Mouse (Mus musculus): ENCODE results near the gene Ccdc28b. TPM values are rescaled to one million over a fixed set of nuclear protein-coding genes. Genes with fewer than 3 reads are reported as not detected.

The Ccdc28b gene
- total and polyA plus RNA-seq, 3 experiments: 18.3 to 29.1 TPM; not detected in 1

DNA sequence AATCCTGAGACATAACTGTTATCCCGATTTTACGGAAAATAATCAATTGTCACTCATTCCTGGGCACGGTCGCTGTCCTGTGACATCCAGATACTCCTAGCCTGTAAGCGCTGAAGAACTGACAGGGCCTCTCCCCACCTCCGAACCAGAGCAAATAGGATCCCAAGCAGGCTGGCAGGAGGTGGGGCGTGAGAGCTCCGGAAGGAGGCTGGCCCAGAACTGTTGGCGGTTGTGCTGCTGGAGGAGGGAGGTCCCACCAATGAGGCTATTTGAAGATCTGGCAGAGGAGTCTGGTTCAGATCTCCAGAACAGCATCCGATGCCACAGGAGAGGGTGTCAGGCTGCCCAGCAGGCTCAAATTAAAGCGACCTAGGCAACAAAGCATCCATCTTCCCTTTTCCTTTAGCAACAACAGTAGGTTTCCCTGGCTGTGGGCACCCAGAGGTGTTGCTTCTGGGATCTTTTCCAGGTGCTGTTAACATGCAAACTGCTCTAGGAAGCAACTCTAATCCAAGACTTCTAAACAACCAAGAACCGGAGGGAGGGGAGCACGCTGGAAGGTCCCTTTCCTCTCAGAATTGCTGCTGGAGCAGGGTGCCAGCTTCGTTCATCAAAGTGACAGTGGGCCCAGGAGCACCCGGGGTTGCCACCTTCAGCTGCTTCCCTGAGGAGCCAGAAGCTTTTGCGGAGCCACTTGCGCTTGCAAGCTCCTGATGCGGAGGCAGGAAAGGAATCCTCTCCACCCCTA, 708 bp upstream of the Ccdc28b start:
- H3K4me1 ChIP-seq (ENCODE audit: control insufficient read depth in 1 of 2, insufficient read depth in 2 of 2, low read length in 2 of 2): peaks cover 3 to 17% of the 10 kb centered on the region in 2 experiments; a peak in 3 of 4 replicates

DNA sequence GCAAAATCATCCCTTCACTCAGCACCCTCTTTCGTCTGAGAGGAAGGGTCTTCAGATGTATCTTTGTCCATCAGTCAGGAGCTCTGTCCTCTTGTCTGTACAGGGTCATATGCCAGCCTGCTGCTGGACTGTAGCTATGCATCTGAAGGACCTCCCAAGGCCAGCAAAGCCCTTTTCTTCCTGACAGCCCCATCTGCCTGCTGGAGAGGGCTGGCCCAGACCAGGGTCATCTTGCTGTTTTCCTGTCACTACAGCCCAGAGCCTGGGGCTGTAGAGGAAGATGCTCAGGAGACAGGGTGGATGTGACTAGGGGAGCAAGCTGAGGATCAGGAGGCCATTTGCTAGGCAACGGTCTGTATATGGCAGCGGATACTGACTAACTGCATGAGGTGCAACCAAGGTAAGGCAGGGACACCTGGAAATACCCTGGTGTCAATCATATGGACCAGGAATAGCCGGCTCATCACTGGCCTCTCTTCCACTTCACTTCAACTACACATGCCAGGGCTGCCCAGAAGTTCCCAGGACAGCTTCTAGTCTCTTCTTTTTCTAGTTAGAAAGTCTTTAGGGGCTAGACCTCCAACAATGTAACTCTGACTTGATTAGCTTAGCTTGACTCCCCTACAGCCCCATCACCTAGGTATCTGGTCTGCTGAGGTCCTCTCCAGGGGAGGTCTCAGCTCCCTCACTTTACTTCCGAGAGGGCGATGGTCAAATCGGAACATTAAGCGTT, 778 bp downstream of the Ccdc28b start:
- Histone ChIP-seq H3K27me3 (ENCODE audit: control insufficient read depth in 1 of 2, insufficient read depth in 2 of 2, low read length in 2 of 2) (no peaks in the 10 kb centered on the region), H3K9me3 (replicated peaks; ENCODE audit: insufficient read depth, low read length) (no peaks in the 10 kb centered on the region), H3K79me2 (ENCODE audit: control insufficient read depth, insufficient read depth, low read length, poor library complexity) (peaks cover 4% of the 10 kb centered on the region; the same call in 1 of the 2 replicates), H3K36me3 (ENCODE audit: control insufficient read depth in 1 of 2, insufficient read depth in 2 of 2, low read length in 2 of 2) (peaks cover 0 to 9% of the 10 kb centered on the region in 2 experiments; a peak in 3 of 4 replicates), H3K4me3 (ENCODE audit: control insufficient read depth in 1 of 2, insufficient read depth in 1 of 2, low read depth in 2 of 2, low read length in 2 of 2) (peak overlapping the region; percentile 68 to 73), H3K9ac (ENCODE audit: control insufficient read depth, low read depth, low read length, poor library complexity, severe bottlenecking) (peak overlapping the region; percentile 77), H3K27ac (ENCODE audit: control insufficient read depth, low read depth, low read length) (no peak overlapping the region), H3K4me1 (ENCODE audit: control insufficient read depth in 1 of 2, insufficient read depth in 2 of 2, low read length in 2 of 2) (peaks cover 3 to 17% of the 10 kb centered on the region in 2 experiments; a peak in 3 of 4 replicates)
- peak; percentile 39 for DNase-seq (ENCODE audit: low read depth, low spot score)
- TF ChIP-seq MEF2A (IDR thresholded peaks at IDR 0.05; ENCODE audit: extremely low read depth, insufficient replicate concordance, low read depth, low read length, poor library complexity, severe bottlenecking) (no peak), ZKSCAN1 (IDR thresholded peaks at IDR 0.05; ENCODE audit: low read depth, low read length) (no peak), ZNF384 (IDR thresholded peaks at IDR 0.05; ENCODE audit: low read depth, low read length) (no peak), GATA1 (IDR thresholded peaks at IDR 0.05; ENCODE audit: low read depth, low read length) (no peak), POLR2A (IDR thresholded peaks at IDR 0.05; ENCODE audit: control insufficient read depth in 1 of 2, insufficient read depth in 1 of 2, low read depth in 1 of 2, low read length in 2 of 2, poor library complexity in 1 of 2) (no peak), USF2 (IDR thresholded peaks at IDR 0.05; ENCODE audit: borderline replicate concordance in 1 of 2, insufficient read depth in 1 of 2, low read depth in 1 of 2, low read length in 2 of 2) (no peak), E2F4 (IDR thresholded peaks at IDR 0.05; ENCODE audit: borderline replicate concordance, low read depth, low read length) (no peak), SMC3 (IDR thresholded peaks at IDR 0.05; ENCODE audit: low read depth, low read length) (no peak), CHD1 (IDR thresholded peaks at IDR 0.05; ENCODE audit: low read depth, low read length) (no peak)

More for the DNA sequence above, 708 bp upstream of the Ccdc28b start:
- Histone ChIP-seq H3K79me2 (ENCODE audit: control insufficient read depth, insufficient read depth, low read length, poor library complexity) (no peaks in the 10 kb centered on the region; the same call in 1 of the 2 replicates), H3K27me3 (ENCODE audit: control insufficient read depth in 1 of 2, insufficient read depth in 2 of 2, low read length in 2 of 2) (no peaks in the 10 kb centered on the region), H3K4me3 (ENCODE audit: control insufficient read depth in 1 of 2, insufficient read depth in 1 of 2, low read depth in 2 of 2, low read length in 2 of 2) (peak overlapping the region; percentile 68 to 73), H3K27ac (ENCODE audit: control insufficient read depth, low read depth, low read length) (peak overlapping the region; percentile 89), H3K36me3 (ENCODE audit: control insufficient read depth in 1 of 2, insufficient read depth in 2 of 2, low read length in 2 of 2) (peaks cover 0 to 9% of the 10 kb centered on the region in 2 experiments), H3K9me3 (replicated peaks; ENCODE audit: insufficient read depth, low read length) (no peaks in the 10 kb centered on the region), H3K9ac (ENCODE audit: control insufficient read depth, low read depth, low read length, poor library complexity, severe bottlenecking) (peak overlapping the region; percentile 77)
- TF ChIP-seq TBP (IDR thresholded peaks at IDR 0.05; ENCODE audit: low read depth, low read length) (0 out of 2 replicates have a peak, but pooled peaks have one; percentile 19), BHLHE40 (IDR thresholded peaks at IDR 0.05; ENCODE audit: borderline replicate concordance, low read depth, low read length) (no peak), GABPA (IDR thresholded peaks at IDR 0.05; ENCODE audit: low read depth, low read length) (no peak), MXI1 (IDR thresholded peaks at IDR 0.05; ENCODE audit: low read depth, low read length) (peak; percentile 16), EP300 (IDR thresholded peaks at IDR 0.05; ENCODE audit: low read depth in 1 of 2, low read length in 2 of 2) (no peak), CHD2 (IDR thresholded peaks at IDR 0.05; ENCODE audit: low read length) (peak; percentile 10; the same call in 1 of the 2 replicates), USF1 (IDR thresholded peaks at IDR 0.05; ENCODE audit: low read depth, low read length) (0 out of 2 replicates have a peak, but pooled peaks have one; percentile 15), KAT2A (conservative IDR thresholded peaks at IDR 0.05; ENCODE audit: low read depth, low read length) (peak; percentile 60; the same call in 1 of the 2 replicates), MYB (IDR thresholded peaks at IDR 0.05; ENCODE audit: low read depth, low read length) (no peak), POLR2AphosphoS5 (IDR thresholded peaks at IDR 0.05; ENCODE audit: borderline replicate concordance, low read depth, low read length) (no peak), USF2 (IDR thresholded peaks at IDR 0.05; ENCODE audit: borderline replicate concordance in 1 of 2, insufficient read depth in 1 of 2, low read depth in 1 of 2, low read length in 2 of 2) (no peak), HCFC1 (IDR thresholded peaks at IDR 0.05; ENCODE audit: low read depth, low read length) (peak; percentile 83), ELF1 (IDR thresholded peaks at IDR 0.05; ENCODE audit: low read depth, low read length) (peak; percentile 85), RAD21 (IDR thresholded peaks at IDR 0.05; ENCODE audit: low read depth, low read length) (no peak), ZMIZ1 (IDR thresholded peaks at IDR 0.05; ENCODE audit: low read depth, low read length) (no peak; the same call in 1 of the 2 replicates), RCOR1 (IDR thresholded peaks at IDR 0.05; ENCODE audit: low read depth, low read length) (no peak; the same call in 1 of the 2 replicates), NELFE (IDR thresholded peaks at IDR 0.05; ENCODE audit: low read depth, low read length) (peak; percentile 35; the same call in 1 of the 2 replicates), MAX (IDR thresholded peaks at IDR 0.05; ENCODE audit: low read length) (peak; percentile 40; the same call in 1 of the 2 replicates), SIN3A (IDR thresholded peaks at IDR 0.05; ENCODE audit: low read length) (peak; percentile 67), POLR2AphosphoS2 (IDR thresholded peaks at IDR 0.05; ENCODE audit: low read length) (no peak), TCF12 (IDR thresholded peaks at IDR 0.05; ENCODE audit: low read depth, low read length) (0 out of 2 replicates have a peak, but pooled peaks have one; percentile 10), MAFK (IDR thresholded peaks at IDR 0.05; ENCODE audit: borderline replicate concordance, low read depth, low read length) (no peak), ZC3H11A (IDR thresholded peaks at IDR 0.05; ENCODE audit: low read depth, low read length) (no peak), POLR2A (IDR thresholded peaks at IDR 0.05; ENCODE audit: control insufficient read depth in 1 of 2, insufficient read depth in 1 of 2, low read depth in 1 of 2, low read length in 2 of 2, poor library complexity in 1 of 2) (peak; percentile 30 to 43; a peak in 2 of 4 replicates)
- DNase-seq (ENCODE audit: low read depth, low spot score): peak; percentile 97

Data from MEL (cell line).